Mouse (Mus musculus): ENCODE data around the gene Ssr2.
"Not testable (repeated sequence)": the region's sequence is repeated elsewhere in the genome, so short reads cannot be mapped to it uniquely, and the experiment has no call there.

Ssr2 gene

DNA sequence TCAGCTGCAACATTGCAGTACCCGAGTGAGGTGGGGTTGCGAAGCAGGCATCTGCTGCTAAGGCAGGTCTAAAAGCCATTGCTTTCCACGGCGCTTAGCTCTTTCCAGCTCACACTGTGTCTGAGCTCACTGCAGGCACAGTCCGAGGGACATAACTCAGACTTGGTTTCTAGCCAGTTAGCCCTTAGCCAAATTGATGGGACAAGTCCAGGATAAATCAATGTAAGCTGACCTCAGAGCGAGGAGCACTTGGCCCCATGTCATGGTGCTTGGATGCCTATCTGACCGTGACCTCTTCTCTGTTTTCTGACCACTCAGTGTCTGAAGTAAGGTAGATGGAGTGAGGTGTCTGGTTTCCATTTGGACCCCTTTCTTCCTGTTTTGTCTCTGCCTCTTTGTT is 11.7 kb upstream of the Ssr2 start:
- no peak for DNase-seq (ENCODE audit: low read depth)

DNA sequence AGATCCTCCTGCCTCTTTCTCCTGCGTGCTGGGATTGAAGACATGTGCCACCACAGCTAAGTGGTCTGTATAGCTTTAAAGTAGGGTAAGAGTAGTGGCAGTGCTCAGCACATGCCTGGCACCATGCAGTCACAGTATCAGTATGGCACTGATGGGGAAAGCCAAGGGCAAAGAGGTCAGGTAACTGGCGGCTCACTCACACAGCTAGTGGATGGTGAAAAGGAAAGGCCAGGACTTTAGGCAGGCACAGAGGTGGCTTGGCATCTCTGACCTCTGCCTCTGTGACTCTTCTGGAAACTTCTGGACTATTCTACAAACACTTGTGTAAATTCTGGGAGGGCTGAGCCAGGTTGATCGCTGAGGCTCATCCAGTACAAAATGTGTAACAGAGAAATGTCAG is 9.6 kb upstream of the Ssr2 start:
- no peak for DNase-seq (ENCODE audit: low read depth)

DNA sequence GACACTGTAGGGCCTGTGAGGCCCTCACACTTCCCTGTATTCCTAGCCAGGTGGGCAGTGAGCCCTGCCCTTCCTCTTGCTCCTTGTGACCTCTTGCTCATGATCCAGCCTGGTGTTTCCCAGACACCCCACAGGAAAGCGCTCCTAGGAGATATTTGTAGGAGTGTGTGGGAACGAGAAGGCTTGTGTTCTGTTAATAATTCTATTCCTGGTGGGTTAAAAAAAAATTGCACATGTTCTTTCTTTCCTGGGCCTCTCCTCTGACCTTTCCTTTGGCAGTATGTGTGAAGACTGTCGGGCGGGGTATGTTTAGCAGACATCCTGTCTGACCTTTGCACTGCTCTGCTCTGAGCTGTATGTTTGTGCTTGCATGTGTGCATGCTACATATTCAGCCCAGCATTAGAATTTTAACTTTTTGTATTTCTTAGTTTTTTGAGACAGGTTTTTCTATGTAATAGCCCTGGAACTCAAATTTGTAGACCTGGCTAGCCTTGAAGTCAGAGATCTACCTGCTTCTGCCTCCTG is 9.1 kb upstream of the Ssr2 start:
- no peak for DNase-seq (ENCODE audit: low read depth)

DNA sequence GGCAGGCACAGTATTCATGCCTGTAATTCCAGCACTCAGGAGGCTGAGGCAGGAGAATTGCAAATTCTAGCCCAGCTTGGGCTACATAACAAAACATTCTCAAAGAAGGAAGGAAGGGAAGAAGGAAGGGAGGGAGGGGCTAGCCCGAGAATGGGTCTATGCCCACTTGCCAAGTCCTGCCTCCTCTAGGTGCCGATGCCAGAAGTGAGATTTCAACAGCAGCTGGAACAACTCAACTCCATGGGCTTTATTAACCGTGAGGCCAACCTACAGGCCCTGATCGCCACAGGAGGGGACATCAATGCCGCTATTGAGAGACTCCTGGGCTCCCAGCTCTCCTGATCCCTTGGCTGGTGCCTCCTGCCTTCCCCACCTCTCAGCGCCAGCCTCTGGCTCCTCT is 7.8 kb upstream of the Ssr2 start:
- DNase-seq (ENCODE audit: low read depth): peak; percentile 17

DNA sequence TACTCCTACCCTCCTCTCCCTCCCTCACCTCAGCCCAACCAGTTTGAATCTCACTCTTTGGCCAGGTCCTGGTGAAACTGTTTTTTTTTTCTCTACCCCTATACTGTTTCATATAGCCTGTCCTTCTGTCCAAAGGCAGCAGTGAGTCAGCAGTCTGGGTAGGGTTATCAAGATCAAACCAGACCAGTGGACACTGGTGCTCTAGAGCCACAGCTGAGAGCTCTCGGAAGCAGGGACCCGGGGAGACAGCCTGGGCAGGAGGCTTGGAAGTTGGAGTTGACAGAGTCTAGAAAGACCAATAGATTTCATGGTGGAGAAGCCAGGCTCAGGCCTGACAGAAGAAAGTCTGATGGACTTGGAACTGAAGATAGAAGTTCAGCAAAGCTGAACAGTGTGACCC is 7.1 kb upstream of the Ssr2 start:
- no peak for DNase-seq (ENCODE audit: low read depth)

GRCm38 (mm10) chr3:88569093-88569492 is 6.6 kb upstream of the Ssr2 start:
- no peak for DNase-seq (ENCODE audit: low read depth)

DNA sequence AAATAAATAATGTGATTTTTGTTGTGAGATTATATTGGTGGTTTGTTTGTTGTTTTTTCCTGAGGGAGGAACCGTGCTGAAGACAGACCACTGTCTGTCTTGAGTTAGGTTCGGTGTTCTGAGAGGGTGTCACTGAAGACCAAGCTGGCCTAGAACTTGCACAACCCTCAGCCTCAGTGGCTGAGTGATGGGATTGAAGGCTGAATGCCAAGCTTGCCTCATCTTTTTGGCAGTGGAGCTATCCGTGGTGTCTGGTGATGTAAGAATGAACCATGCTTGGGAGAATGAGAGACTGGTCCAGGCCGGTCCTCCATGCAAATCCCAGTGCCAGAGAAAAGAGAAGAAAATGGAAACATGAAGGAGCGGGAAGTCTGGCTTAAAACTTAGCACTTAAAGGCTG is 6.0 kb upstream of the Ssr2 start:
- peak; percentile 56 for DNase-seq (ENCODE audit: low read depth)

DNA sequence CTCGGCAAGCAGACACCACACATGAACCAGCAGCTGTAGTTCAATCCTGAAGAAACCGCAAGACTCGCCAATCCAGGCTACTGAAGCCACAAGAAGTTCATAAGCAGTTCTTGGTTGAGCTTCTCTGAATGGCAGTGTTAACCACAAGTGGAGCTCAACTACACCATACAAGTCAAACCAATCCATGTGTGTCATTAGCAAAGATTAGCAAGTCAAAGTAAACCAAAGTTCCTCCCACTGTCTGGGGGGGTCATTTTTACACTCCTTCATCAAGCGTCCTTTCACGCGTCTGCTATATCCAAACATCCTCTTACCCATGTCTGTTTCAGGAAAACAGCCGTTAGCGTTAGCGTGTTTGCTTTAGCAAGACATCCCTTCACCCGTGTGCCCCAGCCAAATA is 5.3 kb upstream of the Ssr2 start:
- no peak for DNase-seq (ENCODE audit: low read depth)

DNA sequence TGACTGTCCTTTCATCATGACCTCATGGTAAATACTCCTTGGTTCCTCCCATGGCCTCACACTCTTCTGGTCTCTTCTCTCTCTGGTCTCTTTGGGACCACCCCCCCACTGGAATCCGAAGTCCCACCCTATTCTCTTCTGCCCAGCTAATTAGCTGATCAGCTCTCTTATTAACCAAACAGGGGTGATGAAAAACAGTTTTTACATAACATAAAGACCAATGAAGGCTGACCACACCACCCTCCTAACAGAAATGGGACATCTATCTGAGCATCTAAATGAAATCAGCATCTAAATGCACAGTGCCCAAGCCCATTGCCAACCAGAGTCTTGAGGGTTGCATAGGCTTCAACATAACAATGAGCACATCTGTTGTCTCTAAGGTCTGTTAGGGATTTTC is 3.8 kb upstream of the Ssr2 start:
- no peak for DNase-seq (ENCODE audit: low read depth)

DNA sequence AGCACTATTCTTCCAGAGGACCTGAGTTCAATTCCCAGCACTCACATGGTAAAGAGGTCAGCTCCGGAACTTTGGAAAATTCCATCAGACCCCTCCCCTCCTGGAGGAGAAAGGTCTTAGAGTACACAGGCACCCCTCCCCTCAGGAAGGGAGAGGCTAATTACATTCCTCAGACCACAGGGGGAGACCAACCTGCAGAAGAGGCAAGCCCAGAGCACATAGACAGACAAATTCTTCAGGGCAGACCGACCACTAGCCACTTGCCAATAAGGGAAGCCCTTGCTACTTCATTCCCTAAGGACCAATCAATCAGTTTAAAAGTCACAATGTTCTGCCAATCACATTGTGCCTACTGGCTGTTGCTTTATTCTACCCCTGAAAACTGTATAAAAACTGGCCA is 2.8 kb upstream of the Ssr2 start:
- no peak for DNase-seq (ENCODE audit: low read depth)

DNA sequence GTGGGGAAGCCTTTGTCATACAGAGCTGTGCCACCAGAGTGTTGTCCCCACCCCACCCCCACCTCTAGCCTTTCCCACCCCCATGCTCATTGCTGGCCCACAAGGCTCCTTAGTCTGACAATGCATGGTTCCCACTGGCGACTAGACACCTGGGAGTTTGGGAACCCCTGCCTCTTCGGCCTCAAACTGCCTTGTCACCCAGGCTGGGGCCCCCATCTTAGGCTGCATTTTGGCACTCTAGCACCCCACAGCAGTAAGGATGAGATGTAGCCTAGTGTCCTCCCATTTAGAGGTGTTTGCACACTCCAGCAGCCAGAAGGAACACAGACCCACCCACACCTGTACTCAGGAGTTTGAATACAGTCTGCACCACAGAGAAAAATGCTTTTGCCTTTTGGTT is 1.9 kb upstream of the Ssr2 start:
- no peak for DNase-seq (ENCODE audit: low read depth)

- DNase-seq (ENCODE audit: low read depth): not testable (repeated sequence)
Measured at GRCm38 (mm10) chr3:88577846-88578245, 2.2 kb downstream of the Ssr2 start.

DNA sequence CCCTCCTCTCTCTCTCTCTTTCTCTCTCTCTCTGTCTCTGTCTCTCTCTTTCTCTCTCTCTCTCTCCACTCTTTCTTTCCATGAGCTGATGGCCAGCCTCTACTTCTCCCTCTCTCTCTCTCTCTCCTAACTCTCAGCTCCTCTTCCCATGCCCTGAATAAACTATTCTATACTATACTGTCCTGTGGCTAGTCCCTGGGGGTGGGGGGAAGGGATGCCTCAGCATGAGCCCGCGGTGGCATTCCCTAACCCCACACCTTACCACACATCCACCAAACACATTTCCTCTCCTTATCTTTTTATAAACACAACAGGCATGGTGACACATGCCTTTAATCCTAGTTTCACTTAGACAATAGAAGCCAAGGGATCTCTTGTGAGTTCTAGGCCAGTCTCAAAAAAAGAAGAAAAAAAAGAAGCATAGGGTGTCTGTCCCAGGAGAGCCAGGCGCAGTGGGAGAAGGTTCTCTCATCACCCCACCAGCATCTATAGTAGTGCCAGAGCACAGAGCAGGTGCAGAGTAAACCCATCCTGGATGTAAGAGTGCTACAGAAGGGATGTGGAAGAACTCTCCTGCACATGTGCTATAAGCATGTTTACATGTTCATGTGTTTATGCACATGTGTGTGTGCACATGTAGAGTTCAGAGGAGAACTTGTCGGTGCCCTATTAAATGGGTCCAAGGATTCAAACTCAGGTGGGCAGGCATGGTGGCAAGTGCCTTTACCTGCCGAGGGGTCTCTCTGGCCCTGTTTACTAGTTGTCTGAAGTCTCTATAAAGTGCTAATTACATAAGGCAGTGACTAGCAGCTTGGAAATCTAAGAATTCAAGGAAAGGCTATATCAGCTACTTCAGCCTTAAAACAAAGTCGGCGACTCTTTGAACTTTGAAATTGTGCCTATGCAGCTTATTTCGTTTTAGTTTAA is 3.1 kb downstream of the Ssr2 start:
- DNase-seq (ENCODE audit: low read depth): no peak

DNA sequence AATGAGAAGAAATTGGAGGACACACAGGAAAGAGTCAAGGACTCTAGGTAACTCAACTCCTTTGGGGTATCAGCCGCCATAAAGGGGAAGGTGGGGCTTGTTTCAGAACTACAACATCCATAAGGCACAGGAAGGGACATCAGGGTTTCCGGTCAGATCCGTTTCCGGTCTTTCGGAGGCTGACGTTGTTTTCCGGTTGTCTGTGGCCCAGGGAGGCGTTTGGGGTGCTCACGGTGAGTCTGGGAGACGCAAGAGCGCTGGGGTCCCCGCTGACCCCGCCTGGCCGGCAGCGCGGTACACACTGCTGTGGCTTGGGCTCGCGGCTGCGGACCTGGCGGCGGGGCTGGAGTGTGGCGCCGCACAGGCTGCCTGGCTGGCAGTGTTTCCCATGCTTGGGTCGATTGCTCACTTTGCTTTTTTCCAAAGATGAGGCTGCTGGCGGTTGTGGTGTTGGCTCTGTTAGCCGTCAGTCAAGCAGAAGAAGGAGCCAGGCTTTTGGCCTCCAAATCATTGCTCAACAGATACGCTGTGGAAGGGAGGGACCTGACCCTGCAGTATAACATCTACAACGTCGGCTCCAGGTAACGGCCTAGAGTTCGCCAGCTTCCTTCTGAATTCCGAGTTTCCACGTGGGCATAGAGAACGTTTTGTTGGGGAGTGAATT is 3.9 kb downstream of the Ssr2 start:
- DNase-seq (ENCODE audit: low read depth): peak; percentile 87

DNA sequence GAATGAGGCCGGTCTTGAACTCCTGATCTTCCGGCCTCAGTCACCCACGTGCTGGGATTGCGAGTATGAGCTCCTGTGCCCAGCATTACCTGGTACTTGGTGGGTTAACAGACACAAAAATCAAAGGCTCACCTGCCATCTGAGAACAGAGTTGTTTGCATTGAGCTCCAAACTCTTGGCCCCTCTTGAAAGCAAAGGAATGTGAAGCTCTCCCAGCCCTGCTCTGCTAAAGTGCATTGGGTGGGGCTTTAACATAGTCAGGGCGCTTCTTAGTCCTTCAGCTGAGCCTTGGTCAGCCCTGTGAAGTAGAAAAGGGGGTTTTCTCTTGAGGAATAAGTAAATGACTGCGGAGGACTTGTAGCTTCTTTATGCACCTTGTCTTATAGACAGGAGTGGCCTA is 10.1 kb downstream of the Ssr2 start:
- no peak for DNase-seq (ENCODE audit: low read depth)

- DNase-seq (ENCODE audit: low read depth): no peak
Measured at GRCm38 (mm10) chr3:88586640-88587039, 11.0 kb downstream of the Ssr2 start.

GRCm38 (mm10) chr3:88590246-88590645 is 14.6 kb downstream of the Ssr2 start:
- DNase-seq (ENCODE audit: low read depth): peak; percentile 36

DNA sequence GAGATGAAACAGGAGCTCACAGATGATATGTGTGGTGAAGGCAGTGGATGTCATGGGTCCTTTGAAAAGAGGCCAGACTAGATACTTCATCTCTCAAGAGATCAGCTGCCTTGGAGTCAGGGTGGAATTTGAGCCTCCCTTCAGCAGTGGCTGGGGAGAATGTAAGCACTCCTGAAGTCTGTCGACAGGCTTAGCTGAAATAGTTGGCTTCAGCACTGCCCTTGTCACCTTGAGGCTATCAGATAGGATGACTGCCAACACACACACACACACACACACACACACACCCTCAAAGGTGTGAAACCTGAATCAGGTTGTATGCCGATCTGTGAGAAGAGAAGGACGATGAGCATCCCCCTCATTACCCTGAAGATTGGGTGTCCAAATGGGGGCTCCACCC is 15.4 kb downstream of the Ssr2 start:
- DNase-seq (ENCODE audit: low read depth): no peak

DNA sequence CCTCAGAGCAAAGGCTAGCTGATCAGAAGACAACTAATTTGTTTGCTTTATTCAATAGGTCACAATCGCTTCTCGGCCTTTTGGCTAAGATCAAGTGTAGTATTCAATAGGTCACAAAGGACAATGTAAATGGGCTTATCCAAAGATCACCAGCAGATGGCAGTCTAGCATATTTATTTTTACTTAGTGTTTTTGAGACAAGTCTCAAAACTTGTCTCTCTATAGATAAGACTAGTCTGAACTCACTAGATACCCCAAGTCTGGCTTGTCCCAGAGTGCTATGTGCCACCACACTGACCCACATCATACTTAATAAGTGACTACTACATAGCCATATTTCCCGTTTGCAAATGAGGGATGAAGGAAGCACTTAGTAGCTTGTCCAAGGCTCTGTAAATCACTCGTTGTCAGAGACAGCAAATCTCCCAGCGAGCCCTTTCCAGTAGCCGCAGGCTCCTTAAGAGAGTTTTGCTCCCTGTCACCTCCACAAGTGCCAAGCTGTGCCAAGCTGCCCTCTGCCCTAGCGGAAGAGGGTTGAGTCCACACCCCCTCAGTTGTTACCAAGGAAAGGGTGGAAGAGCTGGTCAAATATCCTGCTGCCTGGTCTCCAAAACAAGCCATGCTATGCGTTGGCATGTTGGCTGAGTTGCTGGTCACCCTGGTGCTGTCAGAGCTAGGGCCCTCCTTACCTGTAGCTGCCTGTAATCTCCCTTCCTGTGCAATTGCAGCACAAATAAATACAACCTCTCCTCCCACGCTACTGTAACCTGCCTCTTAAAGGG is 16.5 kb downstream of the Ssr2 start:
- peak; percentile 84 for DNase-seq (ENCODE audit: low read depth)

DNA sequence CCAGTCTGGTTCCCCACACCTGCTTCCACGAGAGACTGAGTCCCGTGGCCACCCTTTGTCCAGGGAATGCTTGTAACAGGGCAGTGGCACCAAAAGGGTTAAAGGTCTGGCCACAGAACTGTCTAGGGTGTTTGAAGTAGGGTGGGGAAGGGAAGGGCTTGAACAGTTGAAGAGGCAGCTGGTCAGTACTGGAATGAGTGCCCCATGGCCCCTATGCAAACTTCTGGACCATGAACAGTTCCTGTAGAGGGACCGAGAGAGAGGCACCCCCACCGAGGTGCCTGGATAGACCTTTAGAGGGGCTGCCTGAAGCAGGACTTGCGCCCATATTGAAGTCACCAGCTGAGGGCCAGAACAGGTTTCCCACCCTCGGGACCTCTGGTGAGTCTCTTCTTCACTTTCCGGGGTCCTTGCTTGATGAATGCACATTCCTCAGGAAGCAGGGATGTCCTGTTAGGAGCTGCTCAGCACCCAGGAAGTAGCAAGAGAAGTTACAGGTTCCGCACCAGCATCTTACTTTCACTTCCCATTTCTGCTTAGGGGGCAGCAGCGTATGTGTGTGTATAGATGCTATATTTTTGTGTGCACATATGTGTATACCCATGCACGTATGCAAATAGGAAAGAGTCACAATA is 17.4 kb downstream of the Ssr2 start:
- DNase-seq (ENCODE audit: low read depth): no peak

- DNase-seq (ENCODE audit: low read depth): peak; percentile 86
Measured at GRCm38 (mm10) chr3:88593893-88594580, 18.4 kb downstream of the Ssr2 start.
